Mouse (Mus musculus) olfactory bulb, adult 2 months (tissue): ENCODE measurements around the gene Hist1h4h. TPM values are rescaled to one million over a fixed set of nuclear protein-coding genes. Genes with fewer than 3 reads are reported as not detected.

Source experiments
- H3K27ac ChIP-seq: fragments of 200-500 bp; 2 replicates; pipeline ENCODE4 v1.5.1; 2012; ENCODE audit warnings: low read depth, low read length; ENCODE audit not compliant: insufficient read depth
- H3K4me1 ChIP-seq: fragments of 200-500 bp; 2 replicates; pipeline ENCODE4 v1.6.1; 2012; ENCODE audit warnings: low read length; ENCODE audit not compliant: control insufficient read depth, insufficient read depth
- H3K4me3 ChIP-seq: fragments of 200-500 bp; 2 replicates; pipeline ENCODE4 v1.5.1; 2012; ENCODE audit warnings: mild to moderate bottlenecking, low read depth, low read length, moderate library complexity; ENCODE audit not compliant: insufficient read depth
- CTCF ChIP-seq: fragments of 200-500 bp; IDR thresholded peaks from 2 replicates; pipeline ENCODE4 v1.5.1; 2012; ENCODE audit warnings: low read depth, mild to moderate bottlenecking, low read length, moderate library complexity; ENCODE audit not compliant: insufficient read depth
- POLR2A ChIP-seq: fragments of 200-500 bp; IDR thresholded peaks from 2 replicates; pipeline ENCODE4 v1.6.1; 2012; ENCODE audit warnings: mild to moderate bottlenecking, low read depth, low read length, moderate library complexity; ENCODE audit not compliant: insufficient read depth
- WGBS: fragments of 180-500 bp; shearing (Covaris S2); methylation state at CpG from one replicate; pipeline ENCODE4 v1.1.7; 2018; 5-methylcytosine and 5-hydroxymethylcytosine counted together
- polyA plus RNA-seq: library from polyadenylated mRNA; stranded (reverse); fragments of >200 nt; gene quantifications from 2 replicates; pipeline ENCODE4 v1.2.4, GENCODE M21; 2012; ENCODE audit warnings: low replicate concordance; ENCODE audit not compliant: missing spikeins, insufficient read depth, insufficient read length

Hist1h4h gene
- polyA plus RNA-seq, 1 experiment: not detected

- WGBS: 18% methylated on average over 10 of the region's 10 CpGs
Measured at GRCm38 (mm10) chr13:23498653-23499052, 32.2 kb upstream of the Hist1h4h start.

GRCm38 (mm10) chr13:23499943-23500342, 30.9 kb upstream of the Hist1h4h start:
- H3K4me3 ChIP-seq: no peak overlapping the region
- WGBS: 58% methylated on average over 7 of the region's 7 CpGs
- TF ChIP-seq POLR2A: no peak
- TF ChIP-seq CTCF: no peak
- no peak overlapping the region for H3K27ac ChIP-seq
- H3K4me1 ChIP-seq: no peaks in the 10 kb centered on the region

More at GRCm38 (mm10) chr13:23498653-23499052, 32.2 kb upstream of the Hist1h4h start:
- H3K27ac ChIP-seq: no peak overlapping the region
- TF ChIP-seq POLR2A (no peak), CTCF (no peak)
- H3K4me3 ChIP-seq: no peak overlapping the region
- H3K4me1 ChIP-seq: no peaks in the 10 kb centered on the region

GRCm38 (mm10) chr13:23500424-23501200, 30.2 kb upstream of the Hist1h4h start:
- WGBS: 22% methylated on average over 17 of the region's 17 CpGs
- Histone ChIP-seq H3K4me3 (no peak overlapping the region), H3K4me1 (no peaks in the 10 kb centered on the region), H3K27ac (no peak overlapping the region)
- TF ChIP-seq POLR2A (no peak), CTCF (no peak)

GRCm38 (mm10) chr13:23501511-23501910, 29.3 kb upstream of the Hist1h4h start:
- Histone ChIP-seq H3K4me3 (no peak overlapping the region), H3K4me1 (no peaks in the 10 kb centered on the region), H3K27ac (no peak overlapping the region)
- WGBS: 46% methylated on average over 5 of the region's 5 CpGs
- TF ChIP-seq CTCF (no peak), POLR2A (no peak)

- no peak for TF ChIP-seq POLR2A
- no peak for TF ChIP-seq CTCF
- H3K27ac ChIP-seq: no peak overlapping the region
- no peaks in the 10 kb centered on the region for H3K4me1 ChIP-seq
- no peak overlapping the region for H3K4me3 ChIP-seq
- 58% methylated on average over 9 of the region's 9 CpGs for WGBS
Measured at GRCm38 (mm10) chr13:23502031-23502567, 28.8 kb upstream of the Hist1h4h start.

GRCm38 (mm10) chr13:23502916-23503315, 27.9 kb upstream of the Hist1h4h start:
- TF ChIP-seq CTCF (no peak), POLR2A (no peak)
- no peak overlapping the region for H3K4me3 ChIP-seq
- H3K27ac ChIP-seq: no peak overlapping the region
- H3K4me1 ChIP-seq: no peaks in the 10 kb centered on the region
- 73% methylated on average over 4 of the region's 4 CpGs for WGBS

- Histone ChIP-seq H3K27ac (no peak overlapping the region), H3K4me1 (no peaks in the 10 kb centered on the region), H3K4me3 (no peak overlapping the region)
- TF ChIP-seq POLR2A (no peak), CTCF (no peak)
- WGBS: 10% methylated on average over 9 of the region's 9 CpGs
Measured at GRCm38 (mm10) chr13:23503797-23504196, 27.1 kb upstream of the Hist1h4h start.

- WGBS: 49% methylated on average over 14 of the region's 14 CpGs
- Histone ChIP-seq H3K4me1 (no peaks in the 10 kb centered on the region), H3K4me3 (no peak overlapping the region), H3K27ac (no peak overlapping the region)
- TF ChIP-seq POLR2A (no peak), CTCF (no peak)
Measured at GRCm38 (mm10) chr13:23505662-23506345, 25.0 kb upstream of the Hist1h4h start.

GRCm38 (mm10) chr13:23506351-23506750, 24.5 kb upstream of the Hist1h4h start:
- TF ChIP-seq POLR2A: no peak
- TF ChIP-seq CTCF: no peak
- H3K27ac ChIP-seq: no peak overlapping the region
- H3K4me1 ChIP-seq: no peaks in the 10 kb centered on the region
- no peak overlapping the region for H3K4me3 ChIP-seq
- WGBS: 56% methylated on average over 13 of the region's 13 CpGs
